Mouse (Mus musculus): ENCODE results near the gene S1pr4.

DNA sequence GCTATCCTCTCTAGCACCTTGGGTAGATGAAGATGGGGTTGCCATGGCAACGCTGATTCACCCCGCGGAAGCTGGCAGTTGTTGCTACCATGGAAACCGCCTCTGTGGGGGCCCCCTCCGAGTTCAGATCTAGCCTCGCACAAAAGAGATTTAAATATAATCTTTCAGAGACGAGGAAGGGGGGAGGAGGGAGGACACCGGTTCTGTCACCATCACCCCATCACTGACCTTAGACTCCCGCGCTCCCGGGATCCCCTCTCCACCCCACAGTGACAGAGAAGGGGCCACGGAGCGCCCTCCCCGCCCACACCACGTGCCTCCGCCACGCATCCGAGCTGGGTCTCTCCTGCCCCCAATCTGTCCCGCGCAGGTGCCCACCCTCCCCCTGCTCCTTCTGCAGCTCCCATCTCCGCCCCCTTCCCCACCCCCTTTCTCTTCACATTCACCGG lies 26.9 kb downstream of the S1pr4 start:
- TF ChIP-seq POLR2A (IDR thresholded peaks at IDR 0.05; ENCODE audit: low read depth, low read length) (no peak), CTCF (conservative IDR thresholded peaks at IDR 0.05; ENCODE audit: insufficient read depth, insufficient read length, low read depth, low read length) (no peak)

Measured in kidney, adult 2 months (tissue).